In genomic region chr4:148557766-148558165, GRCm38 (mm10) we compare ENCODE assay signal across 8 mouse cellular contexts. TPM values are rescaled to one million over a fixed set of nuclear protein-coding genes. Genes with fewer than 3 reads are reported as not detected.
DNase-seq lines count a peak whose midpoint lies in the region; ATAC-seq and TF ChIP-seq lines count a peak whose summit lies in the region.

No protein-coding gene starts in this region.

- H3K9me3 ChIP-seq in lung, postnatal 0 days (ENCODE audit: low read length): no peaks in the 10 kb centered on the region
- H3K9me3 ChIP-seq in forebrain, embryonic 10.5 days: no peaks in the 10 kb centered on the region
- H3K9me3 ChIP-seq in limb, embryonic 14.5 days (ENCODE audit: control insufficient read depth, low read length): no peaks in the 10 kb centered on the region

- peak; percentile 21 for DNase-seq in lung, postnatal 0 days (ENCODE audit: low spot score)
- DNase-seq in lung, postnatal 25 days (ENCODE audit: low spot score): no peak
- DNase-seq in forebrain, embryonic 10.5 days (ENCODE audit: extremely low spot score, low spot score): no peak
- DNase-seq in limb, embryonic 14.5 days (ENCODE audit: low spot score): no peak
- DNase-seq in kidney, postnatal 4 days: no peak

- H3K9ac ChIP-seq in lung, postnatal 0 days (replicated peaks; ENCODE audit: low read depth): peak overlapping the region; percentile 92
- H3K9ac ChIP-seq in limb, embryonic 14.5 days (ENCODE audit: low read depth, low read length, severe bottlenecking): peak overlapping the region; percentile 89

- H3K4me2 ChIP-seq in lung, postnatal 0 days (replicated peaks; ENCODE audit: low read depth, low read length): peak overlapping the region; percentile 55
- peak overlapping the region; percentile 70 for H3K4me2 ChIP-seq in limb, embryonic 14.5 days (replicated peaks; ENCODE audit: low read depth, low read length, severe bottlenecking)

- TF ChIP-seq EP300 in lung, postnatal 0 days (IDR thresholded peaks at IDR 0.05): no peak

- H3K27me3 ChIP-seq in lung, postnatal 0 days (replicated peaks; ENCODE audit: insufficient read depth, low read length): no peaks in the 10 kb centered on the region
- H3K27me3 ChIP-seq in forebrain, embryonic 10.5 days (ENCODE audit: poor library complexity, severe bottlenecking): no peaks in the 10 kb centered on the region
- H3K27me3 ChIP-seq in limb, embryonic 14.5 days (ENCODE audit: control insufficient read depth, insufficient read depth, low read length): no peaks in the 10 kb centered on the region
- H3K27me3 ChIP-seq in small intestine, adult 2 months (ENCODE audit: control insufficient read depth, insufficient read depth, low read length): no peaks in the 10 kb centered on the region

- no peak for TF ChIP-seq POLR2A in limb, embryonic 14.5 days (IDR thresholded peaks at IDR 0.05; ENCODE audit: borderline replicate concordance, extremely low read depth, insufficient read depth, insufficient read length)
- no peak for TF ChIP-seq POLR2A in small intestine, adult 2 months (IDR thresholded peaks at IDR 0.05; ENCODE audit: low read depth, low read length)

- peak overlapping the region; percentile 92 for H3K4me3 ChIP-seq in lung, postnatal 0 days (ENCODE audit: low read depth, low read length)
- H3K4me3 ChIP-seq in forebrain, embryonic 10.5 days: peak overlapping the region; percentile 68
- H3K4me3 ChIP-seq in limb, embryonic 14.5 days (replicated peaks; ENCODE audit: low read length): peak overlapping the region; percentile 70
- H3K4me3 ChIP-seq in small intestine, adult 2 months (ENCODE audit: low read depth, low read length): peak overlapping the region; percentile 100

- peak overlapping the region; percentile 86 for H3K27ac ChIP-seq in lung, postnatal 0 days (ENCODE audit: low read length)
- H3K27ac ChIP-seq in forebrain, embryonic 10.5 days: peak overlapping the region; percentile 94
- H3K27ac ChIP-seq in limb, embryonic 14.5 days (replicated peaks; ENCODE audit: low read depth, low read length): peak overlapping the region; percentile 94
- 0 out of 2 replicates have a peak overlapping the region, but pooled peaks have one; percentile 11 for H3K27ac ChIP-seq in small intestine, adult 2 months (ENCODE audit: insufficient read depth, low read depth, low read length)

- ATAC-seq in lung, postnatal 0 days: peak; percentile 11
- ATAC-seq in limb, embryonic 14.5 days (ENCODE audit: low FRiP score, low read depth): 0 out of 2 replicates have a peak, but pooled peaks have one; percentile 5
- ATAC-seq in cerebellum, adult (ENCODE audit: insufficient number of reproducible peaks, low FRiP score, low TSS enrichment): no peak
- no peak for ATAC-seq in activated CD4-positive, CD25-positive, alpha-beta regulatory T cell, adult 4 months

- H3K36me3 ChIP-seq in lung, postnatal 0 days (ENCODE audit: insufficient read depth, low read length): peaks cover 39% of the 10 kb centered on the region
- H3K36me3 ChIP-seq in forebrain, embryonic 10.5 days (replicated peaks): peaks cover 77% of the 10 kb centered on the region
- peaks cover 70% of the 10 kb centered on the region for H3K36me3 ChIP-seq in limb, embryonic 14.5 days (ENCODE audit: control insufficient read depth, insufficient read depth, low read length)
- peaks cover 26% of the 10 kb centered on the region for H3K36me3 ChIP-seq in small intestine, adult 2 months (ENCODE audit: control insufficient read depth, insufficient read depth, low read length)

- WGBS in lung, postnatal 0 days: 28% methylated on average over 6 of the region's 6 CpGs
- 36% methylated on average over 6 of the region's 6 CpGs for WGBS in forebrain, embryonic 10.5 days
- WGBS in limb, embryonic 14.5 days: 31% methylated on average over 6 of the region's 6 CpGs
- WGBS in small intestine, adult 2 months: 19% methylated on average over 6 of the region's 6 CpGs

- no peak for TF ChIP-seq CTCF in lung, postnatal 0 days (IDR thresholded peaks at IDR 0.05)
- TF ChIP-seq CTCF in small intestine, adult 2 months (IDR thresholded peaks at IDR 0.05; ENCODE audit: extremely low read depth, insufficient read length, insufficient replicate concordance, low read depth, low read length): no peak

- no peaks in the 10 kb centered on the region for H3K4me1 ChIP-seq in lung, postnatal 0 days (ENCODE audit: insufficient read depth, low read depth, low read length)
- peaks cover 17% of the 10 kb centered on the region for H3K4me1 ChIP-seq in forebrain, embryonic 10.5 days
- H3K4me1 ChIP-seq in limb, embryonic 14.5 days (ENCODE audit: control insufficient read depth, insufficient read depth, low read length): no peaks in the 10 kb centered on the region
- H3K4me1 ChIP-seq in small intestine, adult 2 months (ENCODE audit: control insufficient read depth, insufficient read depth, insufficient read length, low read length): no peaks in the 10 kb centered on the region; the same call in 1 of the 2 replicates

RNA-seq across cellular contexts. Expression of gene Exosc10, which starts 0.5 kb away (rescaled TPM):
- polyA plus RNA-seq in lung, postnatal 0 days (2015; fragmentation: Nextera tagmentation; extraction: Ambion mirVana): 33.2 and 35.9 TPM in 2 replicates
- 96.0 and 97.2 TPM in 2 replicates for polyA plus RNA-seq in forebrain, embryonic 10.5 days (2016; fragmentation: Nextera tagmentation; extraction: Ambion mirVana)
- polyA plus RNA-seq in limb, embryonic 14.5 days (2012; rRNA removed): 70.2 and 74.5 TPM in 2 replicates
- 92.8 and 93.0 TPM in 2 replicates for polyA plus RNA-seq in limb, embryonic 14.5 days (2014; fragmentation: Nextera tagmentation; extraction: Ambion mirVana)
- 8.6 and 11.3 TPM in 2 replicates for polyA plus RNA-seq in small intestine, adult 2 months (2012; rRNA removed)
- 10 to 100 TPM; 65.2 to 88.1 TPM for polyA plus RNA-seq in activated CD4-positive, CD25-positive, alpha-beta regulatory T cell, adult 4 months (2017; shearing (Covaris generic))

RNA-seq across cellular contexts. Expression of gene Srm, which starts 33.5 kb away (rescaled TPM):
- 45.8 and 46.6 TPM in 2 replicates for polyA plus RNA-seq in lung, postnatal 0 days (2015; fragmentation: Nextera tagmentation; extraction: Ambion mirVana)
- 265 and 272 TPM in 2 replicates for polyA plus RNA-seq in forebrain, embryonic 10.5 days (2016; fragmentation: Nextera tagmentation; extraction: Ambion mirVana)
- polyA plus RNA-seq in limb, embryonic 14.5 days (2012; rRNA removed): 188 and 215 TPM in 2 replicates
- polyA plus RNA-seq in limb, embryonic 14.5 days (2014; fragmentation: Nextera tagmentation; extraction: Ambion mirVana): 273 and 284 TPM in 2 replicates
- 42.6 and 44.5 TPM in 2 replicates for polyA plus RNA-seq in small intestine, adult 2 months (2012; rRNA removed)
- polyA plus RNA-seq in activated CD4-positive, CD25-positive, alpha-beta regulatory T cell, adult 4 months (2017; shearing (Covaris generic)): 1 to 10 TPM; 7.9 to 9.9 TPM

RNA-seq across cellular contexts. Expression of gene Masp2, which starts 44.6 kb away (rescaled TPM):
- polyA plus RNA-seq in lung, postnatal 0 days (2015; fragmentation: Nextera tagmentation; extraction: Ambion mirVana): 0.13 TPM in 1 of 2 replicates, not detected in the other
- 0.22 TPM in 1 of 2 replicates, not detected in the other for polyA plus RNA-seq in forebrain, embryonic 10.5 days (2016; fragmentation: Nextera tagmentation; extraction: Ambion mirVana)
- polyA plus RNA-seq in limb, embryonic 14.5 days (2012; rRNA removed): 1.5 and 2.0 TPM in 2 replicates
- polyA plus RNA-seq in limb, embryonic 14.5 days (2014; fragmentation: Nextera tagmentation; extraction: Ambion mirVana): 0.68 TPM in 1 of 2 replicates, not detected in the other
- 0.16 and 1.7 TPM in 2 replicates for polyA plus RNA-seq in small intestine, adult 2 months (2012; rRNA removed)
- not detected for polyA plus RNA-seq in activated CD4-positive, CD25-positive, alpha-beta regulatory T cell, adult 4 months (2017; shearing (Covaris generic))

RNA-seq across cellular contexts. Expression of gene Angptl7, which starts 57.5 kb away (rescaled TPM):
- polyA plus RNA-seq in lung, postnatal 0 days (2015; fragmentation: Nextera tagmentation; extraction: Ambion mirVana): 0.38 and 0.60 TPM in 2 replicates
- polyA plus RNA-seq in forebrain, embryonic 10.5 days (2016; fragmentation: Nextera tagmentation; extraction: Ambion mirVana): 0.18 and 0.29 TPM in 2 replicates
- polyA plus RNA-seq in limb, embryonic 14.5 days (2012; rRNA removed): 1.4 and 2.2 TPM in 2 replicates
- 1.6 and 1.9 TPM in 2 replicates for polyA plus RNA-seq in limb, embryonic 14.5 days (2014; fragmentation: Nextera tagmentation; extraction: Ambion mirVana)
- 0.33 TPM in 1 of 2 replicates, not detected in the other for polyA plus RNA-seq in small intestine, adult 2 months (2012; rRNA removed)
- under 1 TPM in 1 of 2 experiments, not detected in 1; 0.20 TPM for polyA plus RNA-seq in activated CD4-positive, CD25-positive, alpha-beta regulatory T cell, adult 4 months (2017; shearing (Covaris generic))

Comparison
In these comparisons a context has a peak if more than half of its experiments do, and no peak if none do; other contexts are left out.
1. ATAC-seq: peak in lung, postnatal 0 days (single experiment) and limb, embryonic 14.5 days (single experiment); none in cerebellum, adult (single experiment) and activated CD4-positive, CD25-positive, alpha-beta regulatory T cell, adult 4 months (single experiment).
2. H3K27ac ChIP-seq: peak in every context shown above with its lines; median percentile 94 in forebrain, embryonic 10.5 days; 94 in limb, embryonic 14.5 days; 86 in lung, postnatal 0 days; 11 in small intestine, adult 2 months.
3. Peak in every context shown above with its lines, with median percentiles within 50 percentile points of each other: H3K4me3 ChIP-seq.